Mouse (Mus musculus): ENCODE measurements at regions not wholly inside any gene's neighbourhood (a gene's known extent, or its start where the extent isn't known, plus 50 kb on each side); places are given as distances from the start of the nearest gene placed in this dataset.

DNA sequence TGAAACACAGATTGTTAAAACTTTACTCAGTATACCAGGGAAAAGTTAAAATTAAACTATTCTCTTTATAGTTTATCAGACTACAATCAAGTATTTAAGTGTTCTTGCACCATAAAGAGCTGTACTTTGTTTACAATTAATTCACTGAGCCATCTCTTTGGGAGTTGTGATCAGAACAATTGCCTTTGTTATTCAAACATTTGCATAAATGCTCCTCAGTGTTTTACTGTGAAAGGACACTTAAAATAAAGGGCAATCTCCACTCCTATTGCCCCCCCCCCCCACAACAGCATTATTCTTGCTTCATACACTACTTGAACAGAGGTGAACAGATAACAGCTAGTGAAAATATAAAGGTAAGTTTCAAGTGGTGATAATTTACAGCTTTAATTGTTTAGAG lies 772.1 kb downstream of the Efna5 start:
- DNase-seq (ENCODE audit: low read depth, low spot score): no peak

DNA sequence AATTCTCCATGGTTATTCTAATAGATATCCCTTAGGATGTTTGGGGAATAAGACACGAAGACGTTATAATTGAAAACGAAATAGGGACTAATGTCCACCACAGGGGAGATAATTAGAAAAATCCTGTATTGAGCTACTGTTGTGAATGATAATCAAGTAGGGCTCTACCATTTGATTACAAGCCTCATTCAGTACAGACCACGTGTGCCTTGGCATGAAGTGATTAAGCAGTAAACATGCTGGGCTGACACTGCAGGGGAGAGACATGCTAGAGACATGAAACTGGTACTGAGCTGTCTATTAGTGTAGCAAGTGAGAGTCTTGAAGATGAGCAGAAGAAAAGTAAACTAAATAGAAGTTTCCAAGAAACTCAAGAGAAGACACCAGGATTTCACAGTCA lies 797.8 kb downstream of the Efna5 start:
- no peak for DNase-seq (ENCODE audit: low read depth, low spot score)

DNA sequence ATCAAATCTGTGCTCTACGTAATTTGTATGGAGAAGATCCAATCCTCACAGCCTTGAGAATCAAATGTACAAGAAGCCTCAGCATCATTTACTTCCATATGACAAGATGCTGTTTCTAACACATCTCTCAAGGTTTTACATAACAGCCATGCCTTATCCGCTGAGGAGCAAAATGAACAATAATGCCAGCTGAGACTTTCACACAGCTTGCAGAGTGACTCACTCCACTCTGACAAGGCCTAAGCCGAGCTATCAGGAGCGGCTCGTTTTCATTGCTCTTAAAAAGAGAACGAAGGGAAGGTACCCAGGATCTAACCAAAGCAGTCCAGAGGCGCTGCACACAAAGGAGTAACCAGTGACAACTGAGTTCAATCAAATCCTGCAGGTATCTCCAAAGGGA lies 803.5 kb downstream of the Efna5 start:
- no peak for DNase-seq (ENCODE audit: low read depth, low spot score)

DNA sequence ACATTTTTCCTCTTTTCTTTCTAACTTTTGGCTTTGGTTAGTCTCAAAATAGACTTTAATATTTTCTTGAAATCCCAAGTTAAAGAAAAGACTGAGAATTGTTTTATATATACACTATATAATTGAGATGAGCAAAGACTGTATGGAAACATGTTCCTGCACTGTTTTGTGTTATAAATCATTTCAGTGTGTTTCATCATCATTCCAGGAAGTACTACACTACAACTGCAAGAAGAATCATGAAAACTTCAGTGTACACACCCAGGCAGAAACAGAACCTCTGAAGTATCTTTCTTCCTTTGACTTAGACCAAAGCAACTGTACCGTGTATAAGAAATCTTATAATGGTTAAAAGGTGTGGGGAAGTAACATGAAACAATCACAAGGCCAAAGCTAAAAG lies 816.2 kb downstream of the Efna5 start:
- DNase-seq (ENCODE audit: low read depth, low spot score): no peak

- DNase-seq (ENCODE audit: low read depth, low spot score): no peak
These were observed 823.1 kb downstream of the Efna5 start for GRCm38 (mm10) chr17:62058016-62058415.

DNA sequence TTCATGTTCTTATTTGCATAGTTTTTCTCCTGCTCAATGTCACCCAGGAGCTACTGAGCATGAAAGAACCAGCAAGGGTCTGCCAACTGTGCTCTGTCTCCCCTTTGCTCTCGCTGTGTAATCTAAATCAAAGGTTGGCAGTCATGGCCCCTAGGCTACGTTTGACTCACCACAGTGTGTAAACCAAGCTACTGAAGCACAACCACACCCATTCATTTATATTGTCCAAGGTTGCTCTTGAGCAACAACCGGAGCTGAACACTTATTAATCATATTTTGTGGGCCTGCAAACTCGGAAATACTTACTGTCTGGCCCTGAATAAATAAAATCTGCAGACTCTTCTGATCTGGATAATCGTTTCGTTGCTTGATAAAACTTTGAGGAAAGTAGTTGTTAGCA lies 826.3 kb downstream of the Efna5 start:
- no peak for DNase-seq (ENCODE audit: low read depth, low spot score)

GRCm38 (mm10) chr17:62048989-62049388 lies 832.1 kb downstream of the Efna5 start:
- DNase-seq (ENCODE audit: low read depth, low spot score): no peak

DNA sequence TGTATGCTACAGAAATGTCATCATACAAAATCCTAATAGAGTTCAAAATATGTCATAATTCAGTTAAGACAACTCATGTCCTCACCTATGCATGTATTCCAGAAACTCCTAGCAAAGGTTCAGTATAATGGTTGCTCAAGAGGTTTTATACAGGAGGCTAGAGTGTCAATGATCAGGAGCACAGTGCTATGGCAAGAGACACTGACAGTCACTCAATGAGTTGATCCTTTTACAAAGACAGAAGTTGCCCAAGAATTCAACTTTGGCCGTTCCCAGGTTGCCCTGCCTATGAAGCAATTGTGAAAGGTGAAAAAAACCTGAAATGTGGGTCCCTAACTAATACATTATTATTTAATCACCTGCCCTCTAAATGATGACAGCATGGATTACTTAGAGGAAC lies 850.5 kb downstream of the Efna5 start:
- DNase-seq (ENCODE audit: low read depth, low spot score): no peak
